Mouse (Mus musculus) cerebellum, postnatal 10 days (tissue): ENCODE measurements at regions not wholly inside any gene's neighbourhood (a gene's known extent, or its start where the extent isn't known, plus 50 kb on each side); places are given as distances from the start of the nearest gene placed in this dataset.

Experiments
- DNase-seq, 2 experiments: peaks; one replicate each; pipeline ENCODE4 v3.0.0; 2021; ENCODE audit warnings: mixed read lengths in 2 of 2

- no peak for DNase-seq
Measured at GRCm38 (mm10) chr3:61064720-61065119, 62.1 kb downstream of the P2ry1 start.

GRCm38 (mm10) chr3:61067067-61067466 lies 64.5 kb downstream of the P2ry1 start:
- peak; percentile 3 to 8 for DNase-seq

GRCm38 (mm10) chr3:61068229-61068628 lies 65.6 kb downstream of the P2ry1 start:
- DNase-seq, result no peak

- DNase-seq, result no peak
Measured at GRCm38 (mm10) chr3:61071041-61071440, 68.4 kb downstream of the P2ry1 start.

GRCm38 (mm10) chr3:61072330-61072729 lies 69.7 kb downstream of the P2ry1 start:
- no peak for DNase-seq

GRCm38 (mm10) chr3:61073103-61073502 lies 70.5 kb downstream of the P2ry1 start:
- DNase-seq, result no peak

GRCm38 (mm10) chr3:61073806-61074205 lies 71.2 kb downstream of the P2ry1 start:
- no peak for DNase-seq

- DNase-seq, result no peak
Measured at GRCm38 (mm10) chr3:61075839-61076238, 73.2 kb downstream of the P2ry1 start.

- DNase-seq, result no peak
Measured at GRCm38 (mm10) chr3:61089931-61090330, 87.3 kb downstream of the P2ry1 start.

- DNase-seq, result no peak
Measured at GRCm38 (mm10) chr3:61092031-61092430, 89.4 kb downstream of the P2ry1 start.

- no peak for DNase-seq
Measured at GRCm38 (mm10) chr3:61116364-61116763, 113.8 kb downstream of the P2ry1 start.

GRCm38 (mm10) chr3:61133096-61133495 lies 130.5 kb downstream of the P2ry1 start:
- no peak for DNase-seq

- no peak for DNase-seq
Measured at GRCm38 (mm10) chr3:61154087-61154486, 151.5 kb downstream of the P2ry1 start.

GRCm38 (mm10) chr3:61159811-61160210 lies 157.2 kb downstream of the P2ry1 start:
- no peak for DNase-seq

- DNase-seq, result no peak
Measured at GRCm38 (mm10) chr3:61161384-61161783, 158.8 kb downstream of the P2ry1 start.

GRCm38 (mm10) chr3:61185789-61186188 lies 175.6 kb upstream of the Rap2b start:
- peak; percentile 22 to 52 for DNase-seq

GRCm38 (mm10) chr3:61188662-61189061 lies 172.8 kb upstream of the Rap2b start:
- DNase-seq, result no peak

GRCm38 (mm10) chr3:61216562-61216961 lies 144.9 kb upstream of the Rap2b start:
- DNase-seq, result no peak

GRCm38 (mm10) chr3:61224505-61224904 lies 136.9 kb upstream of the Rap2b start:
- no peak for DNase-seq

GRCm38 (mm10) chr3:61225054-61225453 lies 136.4 kb upstream of the Rap2b start:
- DNase-seq, result no peak

GRCm38 (mm10) chr3:61241380-61241779 lies 120.1 kb upstream of the Rap2b start:
- DNase-seq, result no peak

- peak; percentile 59 to 70 for DNase-seq
Measured at GRCm38 (mm10) chr3:61243876-61244527, 117.4 kb upstream of the Rap2b start.

- no peak for DNase-seq
Measured at GRCm38 (mm10) chr3:61246429-61246828, 115.0 kb upstream of the Rap2b start.

GRCm38 (mm10) chr3:61247344-61247743 lies 114.1 kb upstream of the Rap2b start:
- no peak for DNase-seq

GRCm38 (mm10) chr3:61255232-61255631 lies 106.2 kb upstream of the Rap2b start:
- no peak for DNase-seq
